Mouse (Mus musculus) spleen, postnatal 36 days (tissue): Measurements from ENCODE around the gene Fem1b.
"Not testable (repeated sequence)": the region's sequence is repeated elsewhere in the genome, so short reads cannot be mapped to it uniquely, and the experiment has no call there.

Source experiments
- DNase-seq, 2 experiments: peaks; one replicate each; pipeline ENCODE4 v3.0.0; 2022; ENCODE audit warnings: low spot score in 2 of 2, mixed read lengths in 1 of 2

Fem1b gene

DNA sequence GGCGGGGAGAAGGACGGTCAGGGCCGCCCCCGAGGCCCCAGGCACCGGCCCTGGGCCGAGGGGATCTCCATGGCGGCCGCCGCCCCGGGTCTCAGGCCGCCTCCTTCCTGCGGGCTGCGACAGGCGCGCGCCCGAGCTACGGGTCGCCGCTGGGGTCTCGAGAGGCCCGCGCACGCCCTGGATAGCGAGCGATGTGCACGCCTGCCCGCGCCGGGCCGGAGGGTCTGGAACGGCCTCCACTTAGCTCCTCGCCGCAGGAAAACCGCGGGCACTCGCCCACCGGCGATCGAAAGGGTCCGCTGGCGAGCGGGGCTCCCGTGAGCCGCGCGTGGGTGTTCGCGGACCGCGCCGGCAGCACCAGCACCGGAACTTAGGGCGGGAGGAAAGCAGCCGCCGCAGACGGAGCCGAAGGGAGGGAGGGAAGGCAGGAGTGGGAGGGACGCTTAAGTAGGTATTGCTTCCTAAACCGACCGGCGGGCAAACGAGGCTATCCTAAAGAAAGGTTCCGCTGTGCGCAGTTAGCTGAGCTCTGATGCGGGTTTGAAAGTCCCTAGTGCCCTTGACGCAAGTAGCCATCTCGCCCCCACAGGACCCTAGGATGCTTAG is at the start of gene Fem1b:
Gene Fem1b (minus strand): TSS at position 419 of the 606 bp plus-strand sequence.
- peak; percentile 88 for DNase-seq

DNA sequence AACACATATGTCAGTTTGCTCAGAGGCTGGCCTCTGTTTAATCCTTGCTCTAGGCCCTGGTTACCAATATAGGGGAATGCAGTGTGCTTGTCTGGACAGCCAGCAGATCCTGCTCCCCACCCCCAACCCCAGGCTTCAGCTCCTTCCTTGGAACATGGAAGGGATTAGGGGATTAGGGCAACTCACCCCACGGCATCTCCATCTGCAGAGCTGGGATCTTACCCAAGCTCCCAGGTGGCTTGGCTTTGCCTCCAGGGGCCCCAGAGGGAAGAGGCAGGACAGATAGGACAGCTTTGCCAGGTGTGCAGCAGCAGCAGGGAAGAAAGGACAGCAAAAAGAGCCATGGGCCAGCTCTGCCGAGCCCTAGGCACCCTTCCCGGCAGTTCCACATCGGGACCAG is 49.1 kb upstream of the Fem1b start:
- DNase-seq, result no peak

- not testable (repeated sequence) for DNase-seq
Observed at GRCm38 (mm10) chr9:62860102-62860501, 48.4 kb upstream of the Fem1b start.

DNA sequence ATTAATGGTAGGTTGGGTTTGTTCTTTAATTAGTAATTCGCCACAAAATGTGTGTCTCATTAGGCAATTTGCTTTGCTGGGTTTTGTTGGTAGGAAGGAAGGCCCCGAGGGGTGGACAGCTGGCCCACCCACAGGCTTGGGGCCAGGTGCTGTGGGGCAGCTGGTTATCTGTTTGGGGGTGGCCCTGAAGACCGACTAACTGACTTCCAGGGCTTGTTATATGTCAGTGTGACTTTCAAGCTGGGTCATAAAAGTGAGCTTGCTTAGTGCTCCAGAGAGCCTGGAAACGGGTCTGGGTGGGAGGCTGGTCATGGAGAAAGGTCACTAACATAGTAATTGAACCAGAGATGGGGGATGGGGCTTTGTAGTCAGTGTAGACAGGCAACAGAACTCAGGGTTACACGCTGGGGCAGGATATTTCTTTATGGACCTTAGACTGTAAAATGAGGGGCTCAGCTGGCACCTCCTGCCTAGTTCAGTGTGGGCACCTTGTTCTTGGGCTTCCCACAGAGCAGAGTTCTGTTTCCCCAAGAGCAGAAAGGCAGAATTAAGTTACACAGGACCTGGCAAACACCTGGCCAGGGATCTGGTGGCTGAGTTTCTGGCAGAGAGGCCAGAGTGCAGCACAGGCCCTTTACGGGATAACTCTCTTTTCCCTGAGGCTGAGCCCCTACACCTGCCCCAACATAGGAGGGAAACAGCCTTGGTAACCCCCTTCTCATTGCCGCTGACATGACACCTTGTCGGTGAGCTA is 46.7 kb upstream of the Fem1b start:
- no peak for DNase-seq

- no peak for DNase-seq
Observed at GRCm38 (mm10) chr9:62857719-62858261, 46.1 kb upstream of the Fem1b start, which contains the start of gene Calml4. Gene Calml4, plus strand, starts transcription at chr9:62858080.

DNA sequence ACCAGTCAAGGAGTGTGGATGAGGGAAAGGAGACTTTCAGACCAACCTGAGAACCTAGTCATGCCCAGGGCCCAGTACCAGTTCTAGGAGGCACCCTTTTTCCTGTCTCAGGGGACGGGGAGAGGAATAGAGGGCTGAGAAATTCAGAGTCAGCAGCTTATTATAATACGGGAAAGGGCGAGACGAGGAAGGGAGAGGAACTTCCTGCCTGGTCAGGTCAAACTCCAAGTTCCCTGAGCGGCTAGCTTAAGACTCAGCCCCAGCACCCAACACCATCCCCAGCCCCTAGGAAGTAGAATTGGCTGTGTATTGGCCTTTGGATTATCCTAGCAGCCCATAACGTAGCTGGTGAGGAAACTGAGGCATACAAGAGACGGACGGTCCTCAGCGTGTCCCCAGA is 45.5 kb upstream of the Fem1b start:
- no peak for DNase-seq

DNA sequence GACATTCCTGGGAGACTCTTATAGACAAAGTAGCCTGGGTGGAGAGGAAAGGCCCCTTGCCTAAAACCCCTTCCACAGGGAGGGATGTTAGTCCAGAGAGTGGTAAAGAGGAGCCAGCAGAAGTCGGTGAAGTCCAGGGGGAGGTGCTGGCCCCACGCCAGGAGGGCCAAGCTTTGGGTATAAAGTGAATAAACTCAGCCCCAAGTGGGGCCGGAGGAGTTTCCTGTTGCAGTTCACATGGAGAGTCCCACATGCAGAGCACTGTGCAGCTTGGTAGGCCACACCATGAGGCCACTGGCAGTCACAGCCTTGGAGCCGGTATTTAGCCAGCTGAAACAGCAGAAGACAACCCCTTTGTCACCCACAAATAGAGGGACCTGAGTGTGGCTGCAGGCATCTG is 42.7 kb upstream of the Fem1b start:
- no peak for DNase-seq

GRCm38 (mm10) chr9:62851571-62851970 is 39.8 kb upstream of the Fem1b start:
- DNase-seq, result no peak

GRCm38 (mm10) chr9:62848641-62849040 is 36.9 kb upstream of the Fem1b start:
- no peak for DNase-seq

DNA sequence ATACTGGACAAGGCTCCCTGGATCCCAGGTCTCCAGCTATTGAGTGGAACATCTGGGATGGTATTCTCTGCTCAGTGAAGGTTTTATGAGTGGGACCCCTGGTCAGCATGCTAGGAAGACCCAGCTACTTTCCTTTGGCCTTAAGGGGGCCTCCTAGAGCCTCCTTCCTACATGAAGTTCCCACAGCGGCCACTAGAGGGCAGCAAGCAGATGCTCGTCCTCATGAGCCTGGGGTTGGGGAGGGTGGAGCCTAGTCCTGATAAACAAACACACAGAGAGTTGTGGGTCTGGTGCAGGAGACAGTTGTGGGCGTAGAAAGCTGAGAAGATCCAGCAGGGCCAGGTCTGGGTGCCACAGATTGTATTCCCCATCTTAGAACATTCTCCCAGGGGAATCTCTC is 36.0 kb upstream of the Fem1b start:
- peak; percentile 67 to 74 for DNase-seq

DNA sequence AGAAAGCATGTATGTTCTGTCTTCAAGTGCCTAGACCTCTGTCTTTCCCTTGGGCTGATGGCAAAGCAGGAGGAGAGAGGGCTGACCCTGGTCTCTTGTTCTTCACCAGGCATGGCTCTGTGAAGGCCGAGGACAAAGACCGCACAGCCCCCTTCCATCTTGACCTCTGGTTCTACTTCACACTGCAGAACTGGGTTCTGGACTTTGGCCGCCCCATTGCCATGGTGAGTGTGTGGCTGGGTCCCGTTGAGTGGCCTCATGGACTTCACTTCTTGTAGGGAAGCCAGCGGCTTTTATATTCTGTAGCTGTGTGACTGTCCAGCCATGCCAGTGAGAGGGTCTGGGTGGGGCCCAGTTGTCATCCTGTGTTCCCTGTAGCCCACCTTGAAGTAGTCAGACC is 32.7 kb upstream of the Fem1b start:
- no peak for DNase-seq

- DNase-seq, result no peak
Observed at GRCm38 (mm10) chr9:62843356-62844024, 31.8 kb upstream of the Fem1b start.

DNA sequence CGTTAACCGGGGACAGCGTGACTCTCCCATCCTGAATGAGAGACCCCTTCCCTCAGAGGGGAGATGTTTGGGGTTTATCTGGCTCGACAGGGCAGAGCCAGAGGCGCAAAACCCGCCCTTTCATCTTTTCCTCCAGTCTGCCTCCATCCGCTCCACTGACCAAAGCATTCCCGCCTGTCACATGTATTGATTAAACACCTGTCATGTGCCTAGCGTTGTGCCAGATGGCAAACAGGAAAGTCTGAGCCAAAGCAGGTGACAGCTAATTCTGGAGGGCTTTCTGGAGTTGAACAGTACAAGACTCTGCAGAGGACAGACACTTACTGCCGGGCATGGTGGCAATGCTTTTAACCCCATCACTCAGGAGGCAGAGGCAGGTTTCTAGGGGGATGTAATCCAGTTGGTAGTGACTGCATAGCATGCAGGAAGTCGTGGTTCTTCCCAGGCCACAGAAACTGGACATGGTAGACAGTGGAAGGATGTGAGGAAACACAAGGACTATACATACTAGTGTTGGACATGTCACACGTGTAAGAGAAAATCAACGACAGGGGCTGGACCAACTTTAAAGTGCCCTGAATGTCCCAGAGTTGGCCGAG is 27.5 kb upstream of the Fem1b start:
- no peak for DNase-seq

DNA sequence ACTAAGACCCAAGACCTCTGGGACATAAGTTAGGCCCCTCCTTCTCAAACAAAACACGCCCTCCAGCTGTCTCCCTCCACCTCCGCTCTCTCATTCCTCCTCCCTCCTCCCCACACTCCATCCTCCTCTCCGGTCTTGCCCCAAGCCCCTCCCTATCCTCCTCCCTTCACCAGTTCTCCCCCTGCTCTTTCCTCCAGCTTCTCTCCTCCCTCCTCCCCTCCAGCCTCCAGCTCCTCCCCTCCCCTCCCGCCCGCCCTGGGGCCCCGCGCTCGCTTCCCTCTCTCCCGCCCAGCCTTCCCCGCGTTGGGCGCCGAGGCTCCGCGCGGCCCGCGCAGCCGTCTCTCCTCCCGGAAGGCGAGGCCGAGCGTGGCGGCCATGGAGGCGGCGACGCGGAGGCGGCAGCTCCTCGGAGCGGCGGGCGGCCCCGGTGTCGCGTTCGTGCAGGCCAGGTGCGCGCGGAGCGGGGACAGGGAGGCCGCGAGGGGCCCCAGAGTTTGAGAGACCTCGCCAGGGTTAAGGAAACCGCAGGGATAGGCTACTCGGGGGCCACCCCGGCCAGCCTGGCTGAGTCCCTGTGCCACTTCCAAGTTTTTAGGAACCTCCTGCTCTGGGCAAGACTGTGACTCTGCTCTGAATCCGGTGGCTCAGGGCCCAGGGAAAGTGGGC is 26.9 kb upstream of the Fem1b start, which contains the start of gene Cln6:
Gene Cln6 (plus strand): TSS at position 280 of the 666 bp plus-strand sequence.
- peak; percentile 68 to 71 for DNase-seq

DNA sequence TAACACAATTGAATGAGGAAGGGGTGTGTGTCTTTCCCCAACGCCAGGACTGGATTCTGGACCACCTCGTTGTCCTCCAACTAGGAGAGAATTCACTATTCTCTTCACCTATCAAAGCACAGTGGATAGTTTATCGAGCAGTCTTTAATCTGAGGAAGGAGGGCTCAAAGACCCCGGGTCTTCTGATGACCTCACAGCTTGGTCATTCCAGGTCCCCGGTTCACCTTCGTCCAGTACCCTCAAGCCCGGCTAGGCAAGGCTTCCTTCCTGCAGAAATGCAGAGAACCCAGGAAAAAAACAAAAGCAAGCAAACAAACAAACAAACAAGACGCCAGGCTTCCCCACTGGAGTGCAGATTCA is 26.4 kb upstream of the Fem1b start:
- DNase-seq, result no peak

DNA sequence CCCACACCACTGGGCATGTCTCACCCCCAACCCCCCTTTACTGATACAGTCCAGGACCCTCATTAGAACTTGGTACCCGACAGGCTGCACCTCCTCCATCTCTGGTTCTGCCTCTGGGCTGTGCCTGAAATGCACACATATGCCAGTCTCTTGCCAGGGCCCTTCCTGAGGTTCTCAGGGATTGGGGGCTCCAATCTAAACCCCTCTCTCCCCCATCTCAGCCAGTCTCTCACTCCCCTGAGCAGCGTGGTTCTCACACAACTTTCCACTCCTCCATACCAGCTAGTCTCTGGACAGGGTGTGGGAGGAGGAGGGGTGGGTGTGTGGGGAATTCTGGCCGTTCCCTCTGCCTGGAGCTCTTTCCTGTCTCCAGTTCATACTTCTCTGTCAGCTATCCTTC is 25.9 kb upstream of the Fem1b start:
- DNase-seq, result no peak

DNA sequence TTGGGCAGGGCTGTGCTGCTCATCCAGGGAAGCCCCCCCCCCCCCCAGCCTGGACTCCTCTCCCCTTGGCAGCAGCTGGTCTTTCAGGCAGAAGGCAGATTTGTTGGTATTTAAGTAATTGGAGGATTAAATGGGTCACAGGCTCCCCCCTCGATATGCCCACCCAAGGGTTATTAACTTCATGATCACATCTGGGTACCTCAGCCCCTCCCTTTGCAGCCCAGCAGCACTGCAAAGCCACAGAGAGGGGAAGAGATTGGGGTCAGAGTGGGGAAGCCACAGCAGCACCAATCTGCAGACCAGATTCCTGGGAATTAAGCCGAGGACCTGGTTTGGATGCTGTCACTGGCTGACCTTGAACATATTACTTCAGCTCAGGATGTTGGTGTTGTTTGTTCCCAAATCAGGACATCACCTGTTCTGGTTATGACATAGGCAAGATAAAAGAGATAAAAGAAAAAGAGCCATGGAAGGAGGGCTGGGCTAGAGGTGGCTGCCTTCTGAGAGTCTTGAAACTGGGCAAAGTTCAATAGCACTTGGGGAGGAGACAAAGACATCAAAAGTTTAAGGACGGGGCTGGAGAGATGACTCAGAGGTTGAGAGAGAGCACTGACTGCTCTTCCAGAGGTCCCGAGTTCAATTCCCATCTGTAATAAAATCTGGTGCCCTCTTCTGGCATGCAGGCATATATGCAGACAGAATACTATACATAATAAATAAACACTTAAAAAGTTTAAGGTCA is 24.1 kb upstream of the Fem1b start:
- no peak for DNase-seq

GRCm38 (mm10) chr9:62834906-62835305 is 23.2 kb upstream of the Fem1b start:
- no peak for DNase-seq

GRCm38 (mm10) chr9:62829877-62830276 is 18.1 kb upstream of the Fem1b start:
- DNase-seq, result no peak

DNA sequence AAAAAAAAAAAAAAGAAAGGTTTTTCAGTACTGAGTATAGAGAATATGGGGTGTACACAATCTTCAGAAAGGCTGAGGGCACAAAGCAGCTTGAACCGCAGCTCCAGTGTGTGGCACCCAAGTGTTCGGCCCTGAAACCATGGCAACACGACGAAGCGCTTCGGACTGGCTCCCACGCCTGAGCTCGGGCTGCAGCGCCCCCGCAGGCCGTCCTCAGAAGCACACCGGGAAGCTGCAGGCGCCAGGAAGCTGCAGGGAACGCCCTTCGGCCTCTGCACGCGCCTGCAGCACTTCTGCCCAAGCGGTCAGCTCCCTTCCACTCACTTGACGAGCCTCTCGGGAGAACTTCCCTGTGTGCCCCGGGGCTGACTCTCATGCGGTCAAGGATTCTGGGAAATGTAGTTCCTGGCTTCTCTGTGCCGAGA is 16.9 kb upstream of the Fem1b start:
- DNase-seq, result peak; percentile 87 to 88
